Mouse (Mus musculus) central nervous system, embryonic 14 days (tissue): ENCODE results near the gene Gm42420. TPM values are rescaled to one million over a fixed set of nuclear protein-coding genes. Genes with fewer than 3 reads are reported as not detected.

Source experiments
- polyA plus RNA-seq: library from polyadenylated mRNA; depleted of rRNA; stranded (reverse); fragments of >200 nt; gene quantifications from 2 replicates; pipeline ENCODE4 v1.2.3, GENCODE M21; 2012; rRNA removed

Gm42420 gene
- polyA plus RNA-seq = 0.90 and 1.3 TPM in 2 replicates

DNA sequence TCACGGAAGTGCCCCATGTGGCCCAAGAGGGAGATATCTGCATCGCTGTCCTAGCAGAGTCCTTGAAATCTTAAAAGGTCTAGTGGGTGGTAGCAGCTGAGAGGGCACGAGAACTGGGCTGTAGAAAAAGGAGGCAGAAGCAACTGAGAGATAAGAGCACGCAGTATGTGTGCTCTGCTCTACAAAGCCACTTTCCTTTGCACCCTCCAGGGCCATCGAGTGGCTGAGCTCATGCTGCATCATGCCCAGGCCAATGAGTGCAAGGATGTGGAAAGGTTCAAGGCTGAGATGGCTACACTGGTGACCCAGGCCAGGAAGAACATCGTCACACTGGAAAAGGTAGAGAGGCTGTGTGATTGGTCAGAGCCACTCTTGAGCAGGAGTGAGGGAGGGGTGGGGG lies at the start of gene Gm42420:
Gene Gm42420 (plus strand): TSS at position 237 of the 400 bp plus-strand sequence.

GRCm38 (mm10) chr6:39557723-39558261 lies 27.8 kb upstream of the Gm42420 start, which contains the start of gene Dennd2a:
Gene Dennd2a, minus strand, starts transcription at chr6:39557867.

GRCm38 (mm10) chr6:39573791-39574554 lies 11.6 kb upstream of the Gm42420 start, which contains the start of gene Adck2:
Gene Adck2, plus strand, starts transcription at chr6:39573873.

GRCm38 (mm10) chr6:39592401-39593214 lies 7.1 kb downstream of the Gm42420 start, which contains the start of gene Ndufb2:
Gene Ndufb2, plus strand, starts transcription at chr6:39592574.

Other genes starting within 250 kb of the Gm42420 start
- 41.0 and 43.8 TPM in 2 replicates for gene Slc37a3, start 208.1 kb upstream of the Gm42420 start, polyA plus RNA-seq
- 0.09 and 0.44 TPM in 2 replicates for gene Rab19, start 204.6 kb upstream of the Gm42420 start, polyA plus RNA-seq
- 151 and 163 TPM in 2 replicates for gene Mkrn1, start 165.3 kb upstream of the Gm42420 start, polyA plus RNA-seq
- gene Dennd2a, start 27.9 kb upstream of the Gm42420 start, polyA plus RNA-seq = 38.7 and 41.0 TPM in 2 replicates
- 20.6 and 24.0 TPM in 2 replicates for gene Adck2, start 11.9 kb upstream of the Gm42420 start, polyA plus RNA-seq
- gene Ndufb2, start 6.8 kb downstream of the Gm42420 start, polyA plus RNA-seq = 174 and 180 TPM in 2 replicates
- 21.8 and 22.3 TPM in 2 replicates for gene Braf, start 139.7 kb downstream of the Gm42420 start, polyA plus RNA-seq
- 287 and 310 TPM in 2 replicates for gene Mrps33, start 225.2 kb downstream of the Gm42420 start, polyA plus RNA-seq